Mouse (Mus musculus): ENCODE results near the gene Nat10. TPM values are rescaled to one million over a fixed set of nuclear protein-coding genes. Genes with fewer than 3 reads are reported as not detected.

Gene Nat10
- polyA plus RNA-seq, 1 experiment: 45.3 TPM

- no peak for TF ChIP-seq GATA1 (IDR thresholded peaks at IDR 0.05; ENCODE audit: low read length)
These were observed 46.7 kb downstream of the Nat10 start for GRCm38 (mm10) chr2:103714412-103714811.

GRCm38 (mm10) chr2:103713831-103714230 lies 47.2 kb downstream of the Nat10 start:
- no peak for TF ChIP-seq GATA1 (IDR thresholded peaks at IDR 0.05; ENCODE audit: low read length)

- TF ChIP-seq GATA1 (IDR thresholded peaks at IDR 0.05; ENCODE audit: low read length): no peak
These were observed 50.2 kb downstream of the Nat10 start for GRCm38 (mm10) chr2:103710849-103711248.

- no peak for TF ChIP-seq GATA1 (IDR thresholded peaks at IDR 0.05; ENCODE audit: low read length)
These were observed 53.9 kb downstream of the Nat10 start for GRCm38 (mm10) chr2:103707056-103707776.

GRCm38 (mm10) chr2:103706226-103706625 lies 54.8 kb downstream of the Nat10 start:
- no peak for TF ChIP-seq GATA1 (IDR thresholded peaks at IDR 0.05; ENCODE audit: low read length)

- TF ChIP-seq GATA1 (IDR thresholded peaks at IDR 0.05; ENCODE audit: low read length): no peak
These were observed 55.2 kb downstream of the Nat10 start for GRCm38 (mm10) chr2:103705826-103706225.

GRCm38 (mm10) chr2:103703865-103704264 lies 57.2 kb downstream of the Nat10 start:
- no peak for TF ChIP-seq GATA1 (IDR thresholded peaks at IDR 0.05; ENCODE audit: low read length)

GRCm38 (mm10) chr2:103703336-103703735 lies 57.7 kb downstream of the Nat10 start:
- TF ChIP-seq GATA1 (IDR thresholded peaks at IDR 0.05; ENCODE audit: low read length): no peak

- TF ChIP-seq GATA1 (IDR thresholded peaks at IDR 0.05; ENCODE audit: low read length): no peak
These were observed 60.6 kb downstream of the Nat10 start for GRCm38 (mm10) chr2:103700514-103700913.

GRCm38 (mm10) chr2:103696177-103696576 lies 64.9 kb downstream of the Nat10 start:
- TF ChIP-seq GATA1 (IDR thresholded peaks at IDR 0.05; ENCODE audit: low read length): no peak

- TF ChIP-seq GATA1 (IDR thresholded peaks at IDR 0.05; ENCODE audit: low read length): no peak
These were observed 66.1 kb downstream of the Nat10 start for GRCm38 (mm10) chr2:103694777-103695563.

- no peak for TF ChIP-seq GATA1 (IDR thresholded peaks at IDR 0.05; ENCODE audit: low read length)
These were observed 68.3 kb downstream of the Nat10 start for GRCm38 (mm10) chr2:103692810-103693209.

- no peak for TF ChIP-seq GATA1 (IDR thresholded peaks at IDR 0.05; ENCODE audit: low read length)
These were observed 69.8 kb downstream of the Nat10 start for GRCm38 (mm10) chr2:103691278-103691677.

GRCm38 (mm10) chr2:103690828-103691227 lies 70.2 kb downstream of the Nat10 start:
- no peak for TF ChIP-seq GATA1 (IDR thresholded peaks at IDR 0.05; ENCODE audit: low read length)

- TF ChIP-seq GATA1 (IDR thresholded peaks at IDR 0.05; ENCODE audit: low read length): no peak
These were observed 70.6 kb downstream of the Nat10 start for GRCm38 (mm10) chr2:103690425-103690824.

GRCm38 (mm10) chr2:103687888-103688287 lies 73.2 kb downstream of the Nat10 start:
- TF ChIP-seq GATA1 (IDR thresholded peaks at IDR 0.05; ENCODE audit: low read length): no peak

- TF ChIP-seq GATA1 (IDR thresholded peaks at IDR 0.05; ENCODE audit: low read length): no peak
These were observed 73.9 kb downstream of the Nat10 start for GRCm38 (mm10) chr2:103687143-103687542.
